Mouse (Mus musculus) v-Abl transformed pro-B cells (cell line): ENCODE data around the gene Csnk1g2.

Experiments used
- in situ Hi-C, 2 experiments: fragments of 400-800 bp; cut with MboI; formaldehyde crosslinking; loops; one replicate each; pipeline ENCODE4 v1.15.1; 2025; ENCODE audit not compliant: unreplicated experiment in 2 of 2

Gene Csnk1g2

DNA sequence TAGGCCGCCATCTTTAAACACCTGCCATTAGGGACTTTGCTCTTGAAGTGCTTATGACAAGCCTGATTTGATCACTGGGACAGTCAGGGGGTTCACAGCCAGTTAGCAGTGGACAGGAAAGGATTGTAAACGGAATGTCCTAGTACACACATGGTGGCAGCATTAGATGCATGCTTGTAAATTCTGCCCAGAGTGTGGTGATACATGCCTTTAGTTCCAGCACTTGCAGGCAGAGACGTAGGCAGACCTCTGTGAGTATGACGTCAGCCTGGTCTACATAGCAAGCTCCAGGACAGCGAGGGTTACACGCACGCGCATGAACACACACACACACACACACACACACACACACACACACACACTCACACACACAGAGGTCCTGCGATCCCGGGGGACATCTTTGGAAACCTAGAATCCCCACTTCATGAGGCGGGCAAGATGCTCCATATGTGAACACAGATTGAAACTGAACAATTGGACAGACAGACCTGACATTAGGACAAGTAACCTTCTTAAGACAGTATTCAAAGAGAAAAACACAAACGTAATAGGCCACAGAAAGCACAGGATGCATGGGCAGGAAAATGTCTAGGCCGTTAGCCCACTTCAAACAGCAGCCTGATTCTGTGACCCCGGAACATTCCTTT, 35.7 kb downstream of the Csnk1g2 start:
- in situ Hi-C loops: loop anchor here in 1 of 2 experiments (5.0 kb wide), 2 partner anchors 34 to 36 kb away; partner anchors contain the start of gene Csnk1g2

DNA sequence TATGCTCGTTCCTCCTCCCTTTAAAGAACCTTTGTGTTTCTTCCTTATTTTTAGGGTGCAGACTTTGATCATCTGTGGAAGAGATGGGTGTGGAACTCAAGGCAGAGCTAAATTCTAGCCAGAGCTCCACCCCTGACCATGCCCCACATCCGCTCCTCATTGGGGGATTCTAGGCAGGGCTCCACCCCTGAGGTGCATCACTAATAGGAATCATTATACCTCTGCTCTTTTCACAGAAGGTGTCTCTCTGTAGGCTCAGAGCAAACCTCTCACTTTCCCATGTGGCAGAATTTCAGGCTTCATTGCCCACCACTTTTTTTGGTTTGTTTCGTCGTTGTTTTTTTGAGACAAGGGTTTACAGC, 36.2 kb downstream of the Csnk1g2 start:
- in situ Hi-C loops: loop anchor here in 1 of 2 experiments (5.0 kb wide), 2 partner anchors 33 to 37 kb away; partner anchors contain the start of gene Csnk1g2

DNA sequence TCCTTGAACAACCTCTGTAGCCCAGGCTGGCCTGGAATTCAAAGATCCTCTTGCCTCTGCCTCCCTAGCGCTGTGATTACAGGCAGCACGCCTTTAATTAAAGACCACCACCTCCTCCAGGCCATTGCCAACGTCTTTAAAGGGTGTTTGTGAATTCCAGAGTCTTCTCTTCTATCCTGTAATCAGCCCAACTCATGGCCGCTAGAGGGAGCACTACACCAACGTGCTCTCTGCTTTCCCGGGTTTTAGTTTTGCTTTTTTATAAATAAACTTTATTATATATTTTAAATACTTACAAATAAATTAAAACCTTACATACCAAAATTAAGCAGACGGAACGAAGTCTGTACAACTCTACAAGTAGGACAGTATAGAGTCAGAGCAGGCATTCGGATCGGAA, 36.6 kb downstream of the Csnk1g2 start:
- in situ Hi-C loops: loop anchor here in 1 of 2 experiments (5.0 kb wide), 2 partner anchors 33 to 37 kb away; partner anchors contain the start of gene Csnk1g2

DNA sequence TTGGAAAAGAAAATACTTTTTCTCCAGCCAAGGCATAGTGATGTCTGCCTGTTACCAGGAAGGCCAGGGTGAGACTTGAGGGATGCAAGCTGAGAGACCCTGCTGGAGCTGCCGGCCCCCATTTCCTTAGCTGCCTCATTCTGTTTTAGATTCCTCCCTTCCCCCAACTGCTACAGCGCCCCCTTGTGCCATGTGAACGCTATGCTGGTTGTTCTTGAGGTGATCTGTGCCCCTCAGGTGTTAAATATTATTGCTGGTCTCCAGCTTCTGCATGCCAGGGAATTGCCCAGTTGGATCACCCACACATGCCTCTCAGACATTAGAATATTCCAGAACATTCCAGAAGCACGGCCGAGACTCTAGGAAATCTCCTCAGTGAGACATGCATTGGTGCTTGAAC, 38.5 kb downstream of the Csnk1g2 start:
- in situ Hi-C loops: no loop called here

- in situ Hi-C loops: no loop called here
These were observed 41.0 kb downstream of the Csnk1g2 start for GRCm38 (mm10) chr10:80663485-80664196.

- in situ Hi-C loops: no loop called here
These were observed 41.8 kb downstream of the Csnk1g2 start for GRCm38 (mm10) chr10:80664197-80665015.

DNA sequence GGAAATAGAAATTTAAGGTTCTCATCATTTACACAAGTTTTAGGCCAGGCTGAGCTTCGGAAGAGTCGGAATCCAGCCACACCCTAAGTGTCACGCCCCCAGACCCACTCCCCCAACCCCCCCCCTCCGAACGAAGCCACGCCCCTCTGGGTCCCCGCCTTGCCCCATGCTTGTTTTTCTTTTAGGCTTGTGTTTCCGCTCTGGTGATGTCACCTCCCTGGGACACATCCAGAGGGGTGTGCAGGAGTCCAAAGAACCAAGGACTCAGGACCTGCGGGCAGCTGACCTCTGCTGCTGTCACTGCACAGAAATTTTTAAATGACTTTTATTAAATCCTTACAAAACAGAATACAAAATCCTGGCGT, 42.4 kb downstream of the Csnk1g2 start:
- in situ Hi-C loops: no loop called here

DNA sequence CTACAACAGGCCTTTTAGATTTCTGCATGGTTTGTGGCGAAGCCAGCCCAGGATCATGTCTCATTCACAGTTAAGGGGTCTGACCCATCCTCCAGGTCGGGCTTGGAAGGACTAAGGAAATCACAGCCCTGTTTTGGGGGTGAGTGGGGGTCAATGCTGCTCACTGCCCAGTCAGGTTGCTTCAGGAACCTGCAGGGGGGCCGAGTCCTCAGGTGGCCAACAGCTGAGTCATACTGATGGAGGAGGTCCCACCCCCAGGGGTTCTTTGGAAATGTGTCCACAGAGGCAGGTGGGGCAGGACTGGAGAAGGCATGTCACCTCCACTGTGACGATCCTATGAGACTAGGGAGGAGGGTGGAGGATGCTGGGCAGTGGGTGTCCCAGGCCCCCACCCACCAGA, 42.8 kb downstream of the Csnk1g2 start:
- in situ Hi-C loops: no loop called here

- in situ Hi-C loops: no loop called here
These were observed 43.5 kb downstream of the Csnk1g2 start for GRCm38 (mm10) chr10:80665981-80666733.

GRCm38 (mm10) chr10:80666837-80667412, 44.3 kb downstream of the Csnk1g2 start:
- in situ Hi-C loops: no loop called here

DNA sequence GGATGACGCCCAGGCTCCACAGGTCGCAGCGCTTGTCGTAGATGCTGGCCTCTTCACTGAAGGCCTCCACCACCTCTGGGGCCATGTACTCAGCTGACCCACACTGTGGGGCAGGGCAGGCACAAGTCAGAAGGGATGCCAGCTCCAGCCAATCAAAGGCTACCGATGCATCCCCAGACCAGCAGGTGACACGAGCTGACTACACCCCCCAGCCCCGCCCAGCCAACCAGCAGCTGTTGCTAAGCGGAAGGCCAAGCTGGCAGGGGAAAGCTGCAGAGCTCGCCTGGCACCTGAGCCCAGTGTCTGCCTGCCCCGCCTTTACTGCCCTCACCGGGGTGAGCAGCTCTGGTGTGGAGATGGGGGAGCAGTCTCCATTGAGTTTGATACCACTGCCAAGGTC, 46.0 kb downstream of the Csnk1g2 start:
- in situ Hi-C loops: no loop called here

- in situ Hi-C loops: no loop called here
These were observed 46.4 kb downstream of the Csnk1g2 start for GRCm38 (mm10) chr10:80669018-80669417.

GRCm38 (mm10) chr10:80669737-80670485, 47.3 kb downstream of the Csnk1g2 start:
- in situ Hi-C loops: no loop called here

DNA sequence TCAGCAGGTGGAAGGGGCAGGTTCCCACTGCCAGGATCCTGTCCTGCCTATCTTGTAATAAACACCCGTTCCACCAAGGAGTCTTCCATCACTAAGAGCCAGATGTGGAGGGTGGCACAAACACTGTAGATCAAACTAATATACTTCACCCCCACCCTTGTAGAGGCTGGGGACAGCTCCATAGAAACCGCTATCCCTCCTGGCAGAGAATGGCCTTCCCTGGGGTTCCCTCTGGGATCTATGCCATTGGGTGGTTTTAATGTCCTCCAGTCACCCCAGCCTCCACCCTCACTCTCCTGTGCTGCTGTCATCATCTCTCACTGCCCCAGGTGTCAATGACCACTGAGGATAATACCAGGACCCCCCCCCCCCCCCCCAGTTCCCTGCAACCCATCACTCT, 47.9 kb downstream of the Csnk1g2 start:
- in situ Hi-C loops: no loop called here

GRCm38 (mm10) chr10:80671251-80671650, 48.6 kb downstream of the Csnk1g2 start:
- in situ Hi-C loops: no loop called here

DNA sequence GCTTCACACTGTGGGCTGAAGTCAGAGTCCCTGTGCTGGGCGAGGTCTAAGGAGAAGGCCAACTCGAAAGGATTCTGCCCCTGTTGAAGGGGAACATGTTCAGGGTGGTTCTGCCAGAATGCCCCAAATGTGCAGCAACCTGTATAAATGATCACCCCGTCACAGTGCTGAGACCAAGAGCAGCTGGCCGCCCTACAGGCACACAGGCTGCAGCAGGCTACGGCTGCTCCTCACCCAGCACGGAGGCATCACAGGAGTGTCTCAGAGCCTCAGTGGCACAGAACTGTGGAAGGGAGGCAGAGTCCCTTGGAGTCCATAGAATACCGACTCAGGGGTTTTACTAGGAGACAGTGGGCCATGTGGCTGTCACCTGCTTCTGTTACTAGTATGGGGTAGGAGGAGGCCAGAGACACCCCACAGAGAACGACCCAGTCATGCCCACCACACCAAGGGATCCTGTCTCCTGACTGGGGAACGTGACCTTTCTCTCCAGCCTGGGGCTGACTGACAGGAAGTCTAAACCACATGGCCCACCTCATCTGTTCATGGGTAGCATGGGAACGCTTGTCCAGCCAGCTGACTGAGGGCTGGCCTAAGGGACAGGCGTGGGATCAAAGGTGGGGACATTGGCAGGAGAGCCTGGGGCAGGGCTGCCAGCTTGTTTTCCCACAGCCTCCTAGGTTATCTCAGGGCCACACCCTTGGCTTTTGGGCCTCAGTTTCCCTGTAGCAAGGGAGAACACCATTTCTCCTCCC, 49.5 kb downstream of the Csnk1g2 start:
- in situ Hi-C loops: no loop called here

GRCm38 (mm10) chr10:80673690-80674089, 51.1 kb downstream of the Csnk1g2 start:
- in situ Hi-C loops: no loop called here

DNA sequence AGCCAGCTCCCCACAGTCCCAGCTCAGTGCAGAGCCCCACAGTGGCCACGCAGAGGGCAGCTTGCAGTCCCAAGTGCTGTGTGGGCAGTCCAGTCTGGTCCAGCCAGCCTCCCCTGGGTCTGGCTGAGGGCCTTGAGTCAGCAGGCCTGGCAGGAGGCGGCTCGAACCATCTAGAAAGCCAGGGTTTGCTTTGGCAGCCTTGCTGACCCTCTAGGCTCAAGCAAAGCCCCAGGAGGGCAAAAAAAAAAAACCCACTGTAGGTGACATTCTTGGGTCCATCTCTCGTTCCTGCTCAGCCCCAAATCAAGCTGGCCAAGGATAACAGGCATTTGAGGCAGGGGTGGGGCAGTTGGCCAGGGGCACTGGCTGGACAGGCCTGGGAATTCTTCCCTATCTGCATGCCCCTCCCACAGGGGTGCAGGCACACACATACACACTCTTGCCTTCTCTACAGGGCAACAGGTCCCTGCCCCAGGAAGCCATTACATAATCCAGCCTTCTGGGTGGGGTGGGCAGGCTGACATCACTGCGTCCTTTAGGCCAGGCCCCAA, 51.6 kb downstream of the Csnk1g2 start:
- in situ Hi-C loops: no loop called here
